Mouse (Mus musculus) hindbrain, embryonic 11.5 days (tissue): Measurements from ENCODE around the gene Greb1. TPM values are rescaled to one million over a fixed set of nuclear protein-coding genes. Genes with fewer than 3 reads are reported as not detected.
A peak's percentile ranks its signal among the peaks of the same experiment; 100 is the strongest.

ENCODE experiments used
- ATAC-seq: fragments of 200-750 bp; cut with Nextera tagmentation; 2 replicates; pipeline ENCODE4 v1.8.0; 2017; ENCODE audit warnings: mild to moderate bottlenecking, moderate TSS enrichment, moderate library complexity; ENCODE audit not compliant: low FRiP score
- DNase-seq: peaks from one replicate; pipeline ENCODE4 v3.0.0-alpha.2; 2015; ENCODE audit warnings: low spot score
- H3K27ac ChIP-seq: fragments of 300-500 bp; sonication (generic); 2 replicates; pipeline ENCODE4 v1.5.1; 2014; ENCODE audit warnings: mild to moderate bottlenecking, low read depth, low read length
- H3K27me3 ChIP-seq: fragments of 300-500 bp; sonication (generic); 2 replicates; pipeline ENCODE4 v1.6.1; 2014; ENCODE audit warnings: mild to moderate bottlenecking, low read length, moderate library complexity, mixed read lengths; ENCODE audit not compliant: control insufficient read depth, insufficient read depth
- H3K36me3 ChIP-seq: fragments of 300-500 bp; sonication (generic); 2 replicates; pipeline ENCODE4 v1.6.1; 2014; ENCODE audit warnings: mild to moderate bottlenecking, low read length, moderate library complexity, mixed read lengths; ENCODE audit not compliant: control insufficient read depth, insufficient read depth
- H3K4me1 ChIP-seq: fragments of 300-500 bp; sonication (generic); replicated peaks from 2 replicates; pipeline ENCODE4 v1.6.1; 2014; ENCODE audit warnings: low read length, mixed read lengths; ENCODE audit not compliant: control insufficient read depth, insufficient read depth
- H3K4me2 ChIP-seq: fragments of 300-500 bp; sonication (generic); replicated peaks from 2 replicates; pipeline ENCODE4 v1.6.1; 2014; ENCODE audit warnings: mild to moderate bottlenecking, low read depth, low read length
- H3K4me3 ChIP-seq: fragments of 300-500 bp; sonication (generic); 2 replicates; pipeline ENCODE4 v1.5.1; 2014; ENCODE audit warnings: low read depth, low read length
- H3K9ac ChIP-seq: fragments of 300-500 bp; sonication (generic); 2 replicates; pipeline ENCODE4 v1.6.1; 2014; ENCODE audit warnings: low read depth, low read length
- H3K9me3 ChIP-seq: fragments of 300-500 bp; sonication (generic); 2 replicates; pipeline ENCODE4 v1.6.1; 2016; ENCODE audit warnings: low read length; ENCODE audit not compliant: control insufficient read depth
- WGBS: fragments of 180-500 bp; shearing (Covaris S2); extraction: QIAGEN DNeasy Blood & Tissue Kit; methylation state at CpG from one replicate; pipeline ENCODE4 v1.1.7; 2014; 5-methylcytosine and 5-hydroxymethylcytosine counted together
- polyA plus RNA-seq: library from polyadenylated mRNA; unstranded; fragments of >200 nt; fragmentation: Nextera tagmentation; extraction: Ambion mirVana; gene quantifications from 2 replicates; pipeline ENCODE4 v1.2.1, GENCODE M21; 2014

Gene Greb1
- 8.8 and 11.2 TPM in 2 replicates for polyA plus RNA-seq

DNA sequence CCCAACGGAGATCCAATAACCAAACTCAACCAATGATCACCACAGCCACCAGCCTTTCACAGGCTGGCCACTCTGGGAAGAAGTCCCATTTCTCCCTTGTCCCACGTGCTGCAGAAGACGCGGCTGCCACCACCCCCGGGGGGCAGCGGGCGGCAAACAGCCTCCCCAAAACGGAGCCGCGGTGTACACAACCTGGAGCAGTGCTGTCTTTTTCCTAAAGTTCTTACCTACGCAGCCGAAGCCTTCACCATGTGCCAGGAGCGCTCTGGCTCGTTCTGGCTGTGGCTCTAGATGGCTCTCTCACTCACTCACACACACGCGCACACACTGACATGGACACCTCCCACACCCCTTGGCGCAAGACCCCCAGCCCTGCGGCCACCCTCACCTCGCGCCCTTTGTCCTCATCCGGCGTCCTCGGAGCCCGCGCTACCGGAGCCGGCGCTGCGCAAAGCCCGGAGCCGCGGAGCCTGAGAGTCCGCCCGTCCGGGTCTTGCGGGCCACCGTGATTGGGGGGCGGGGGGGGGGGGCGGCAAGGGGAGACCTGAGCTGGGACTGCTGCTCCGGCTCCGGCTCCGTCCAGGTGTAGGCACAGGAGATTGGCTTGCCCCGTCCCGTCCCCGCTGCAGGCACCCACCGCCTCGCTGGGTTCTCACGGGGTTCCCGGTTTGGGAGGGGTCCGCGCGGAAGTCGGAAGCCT lies at the start of gene Greb1:
Greb1 (minus strand) TSS at position 628 of the 700 bp plus-strand sequence.
- WGBS: 0% methylated on average over 48 of the region's 53 CpGs
- Histone ChIP-seq H3K9me3 (no peaks in the 10 kb centered on the region), H3K27me3 (no peaks in the 10 kb centered on the region), H3K9ac (peak within 1 kb of the TSS; percentile 88), H3K4me1 (peaks cover 12% of the 10 kb centered on the region; the same call in 1 of the 2 replicates), H3K4me2 (peak within 1 kb of the TSS; percentile 88), H3K27ac (peak within 1 kb of the TSS; percentile 77), H3K36me3 (no peaks in the 10 kb centered on the region), H3K4me3 (peak within 1 kb of the TSS; percentile 74)
- peak; percentile 77 for ATAC-seq
- peak; percentile 74 for DNase-seq

DNA sequence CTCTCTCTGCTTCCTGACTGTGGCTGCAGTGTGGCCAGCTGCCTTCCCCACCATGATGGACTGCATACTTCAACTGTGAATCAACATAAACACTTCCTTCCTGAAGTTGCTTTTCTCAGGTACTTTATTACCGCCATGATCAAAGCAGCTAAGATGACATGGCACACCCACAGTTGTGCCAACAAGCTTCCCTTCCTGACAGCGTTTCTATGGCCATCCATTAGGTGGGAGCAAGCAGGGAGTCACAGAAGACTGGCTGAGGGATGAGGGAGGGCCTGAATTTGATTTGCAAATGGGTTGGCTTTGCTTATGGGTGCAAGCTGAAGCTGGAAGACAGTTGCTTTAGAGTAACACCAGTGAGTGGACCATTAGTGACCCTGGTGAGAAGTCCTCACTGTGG lies 49.1 kb upstream of the Greb1 start:
- Histone ChIP-seq H3K4me2 (no peak overlapping the region), H3K27me3 (no peaks in the 10 kb centered on the region), H3K36me3 (no peaks in the 10 kb centered on the region), H3K4me1 (no peaks in the 10 kb centered on the region), H3K9me3 (no peaks in the 10 kb centered on the region), H3K27ac (no peak overlapping the region), H3K4me3 (no peak overlapping the region), H3K9ac (no peak overlapping the region)
- DNase-seq: no peak
- 69% methylated on average over 2 of the region's 2 CpGs for WGBS
- no peak for ATAC-seq

DNA sequence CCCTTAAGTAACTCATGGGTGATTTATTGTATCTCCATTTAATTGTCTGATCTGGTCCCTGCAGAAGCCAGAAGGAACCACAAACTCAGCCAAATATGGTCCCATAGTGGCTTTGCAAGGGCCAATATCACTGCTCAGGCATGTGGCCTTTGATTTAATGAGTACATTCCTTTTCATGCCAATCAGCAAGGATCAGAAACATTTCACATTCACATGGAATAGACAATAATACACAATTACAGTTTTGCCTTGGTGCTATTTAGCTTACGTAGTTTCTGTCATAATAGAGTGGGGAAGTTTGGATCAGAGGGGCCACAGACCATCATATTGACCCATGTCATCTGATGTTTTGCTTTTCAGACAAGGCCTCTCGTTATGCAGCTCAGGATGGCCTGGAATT lies 47.8 kb upstream of the Greb1 start:
- no peak for DNase-seq
- no peaks in the 10 kb centered on the region for H3K36me3 ChIP-seq
- H3K27ac ChIP-seq: no peak overlapping the region
- no peaks in the 10 kb centered on the region for H3K4me1 ChIP-seq
- WGBS: 87% methylated on average over 2 of the region's 2 CpGs
- no peaks in the 10 kb centered on the region for H3K27me3 ChIP-seq
- no peak overlapping the region for H3K4me2 ChIP-seq
- ATAC-seq: no peak
- no peak overlapping the region for H3K4me3 ChIP-seq
- no peak overlapping the region for H3K9ac ChIP-seq
- no peaks in the 10 kb centered on the region for H3K9me3 ChIP-seq

DNA sequence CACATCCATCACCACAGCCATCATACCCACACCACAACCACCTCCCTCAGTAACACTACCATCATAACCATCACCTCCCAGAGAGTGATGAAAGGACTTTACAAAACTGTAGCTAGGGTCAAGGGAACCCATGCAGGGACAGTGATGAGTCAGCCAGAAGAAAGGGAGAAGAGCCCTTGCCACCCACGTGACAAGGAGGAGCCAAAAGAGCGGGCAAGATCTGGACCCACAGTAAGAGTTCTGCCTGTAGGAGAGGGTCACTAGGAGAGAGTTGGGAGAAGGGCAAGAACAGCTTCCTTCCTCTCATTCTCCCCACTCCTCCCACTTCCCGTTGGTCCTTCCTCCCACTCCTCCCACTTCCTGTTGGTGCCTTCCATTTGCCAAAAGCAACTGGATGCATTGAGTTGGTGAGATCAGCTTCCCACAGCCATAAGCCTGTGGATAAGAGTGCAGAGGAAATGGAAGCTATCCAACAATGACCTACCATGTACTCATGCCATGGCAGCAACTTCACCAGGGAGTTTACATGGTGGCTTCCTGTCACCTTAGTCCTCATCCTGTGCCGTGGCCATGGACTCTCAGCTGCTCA lies 46.6 kb upstream of the Greb1 start:
- WGBS: 89% methylated on average over 4 of the region's 4 CpGs
- no peak for DNase-seq
- Histone ChIP-seq H3K36me3 (no peaks in the 10 kb centered on the region), H3K4me1 (no peaks in the 10 kb centered on the region), H3K9ac (no peak overlapping the region), H3K9me3 (no peaks in the 10 kb centered on the region), H3K27me3 (no peaks in the 10 kb centered on the region), H3K27ac (no peak overlapping the region), H3K4me2 (no peak overlapping the region), H3K4me3 (no peak overlapping the region)
- ATAC-seq: no peak

DNA sequence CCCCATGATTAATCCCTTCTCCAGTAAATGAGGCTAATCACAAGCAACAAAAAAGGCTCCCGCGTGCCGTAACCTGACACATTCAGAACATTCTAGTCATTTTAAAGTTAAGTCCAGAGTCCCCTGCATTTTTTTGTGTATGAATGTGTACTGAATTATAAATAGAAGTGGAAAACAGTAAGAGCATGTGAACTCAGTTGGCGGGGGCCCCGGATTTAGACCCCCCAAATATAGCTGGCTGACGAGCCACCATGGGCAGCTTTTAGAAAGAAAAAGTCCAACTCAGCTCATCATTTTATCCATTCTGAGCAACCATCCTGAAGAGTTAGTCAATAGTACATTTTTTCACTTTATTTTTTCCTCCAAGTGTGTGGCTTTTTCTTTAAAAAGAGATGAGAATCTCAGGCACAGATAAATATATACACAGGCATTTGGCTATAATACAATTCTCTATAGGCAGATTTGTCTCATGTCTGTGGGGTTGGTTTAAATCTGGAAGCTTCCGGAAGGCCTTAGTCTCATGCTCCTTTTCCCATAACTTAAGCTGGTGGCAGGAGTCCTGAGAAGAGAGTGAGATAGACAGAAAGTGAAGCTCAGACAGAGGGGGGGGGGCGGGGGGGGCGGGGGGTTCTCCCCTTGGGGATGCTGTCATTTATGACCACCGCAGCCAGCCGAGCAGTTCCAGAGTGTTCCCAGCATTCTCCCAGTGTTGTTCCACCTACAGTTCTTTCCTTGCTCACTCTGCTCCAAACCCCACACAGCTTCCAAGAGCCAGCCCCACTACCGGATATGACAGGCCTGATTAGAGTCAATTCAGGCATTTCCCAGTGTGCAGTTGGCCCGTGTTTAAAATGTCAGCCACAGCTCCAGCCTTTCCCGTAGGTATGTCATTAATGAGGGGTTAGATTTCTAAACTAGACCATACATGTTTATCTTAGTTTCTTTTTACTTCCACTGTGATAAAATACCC lies 44.2 kb upstream of the Greb1 start:
- no peaks in the 10 kb centered on the region for H3K27me3 ChIP-seq
- no peaks in the 10 kb centered on the region for H3K9me3 ChIP-seq
- 76% methylated on average over 13 of the region's 14 CpGs for WGBS
- no peak overlapping the region for H3K4me2 ChIP-seq
- no peaks in the 10 kb centered on the region for H3K4me1 ChIP-seq
- H3K9ac ChIP-seq: no peak overlapping the region
- no peak overlapping the region for H3K4me3 ChIP-seq
- ATAC-seq (no peak), DNase-seq (no peak)
- no peak overlapping the region for H3K27ac ChIP-seq
- no peaks in the 10 kb centered on the region for H3K36me3 ChIP-seq

DNA sequence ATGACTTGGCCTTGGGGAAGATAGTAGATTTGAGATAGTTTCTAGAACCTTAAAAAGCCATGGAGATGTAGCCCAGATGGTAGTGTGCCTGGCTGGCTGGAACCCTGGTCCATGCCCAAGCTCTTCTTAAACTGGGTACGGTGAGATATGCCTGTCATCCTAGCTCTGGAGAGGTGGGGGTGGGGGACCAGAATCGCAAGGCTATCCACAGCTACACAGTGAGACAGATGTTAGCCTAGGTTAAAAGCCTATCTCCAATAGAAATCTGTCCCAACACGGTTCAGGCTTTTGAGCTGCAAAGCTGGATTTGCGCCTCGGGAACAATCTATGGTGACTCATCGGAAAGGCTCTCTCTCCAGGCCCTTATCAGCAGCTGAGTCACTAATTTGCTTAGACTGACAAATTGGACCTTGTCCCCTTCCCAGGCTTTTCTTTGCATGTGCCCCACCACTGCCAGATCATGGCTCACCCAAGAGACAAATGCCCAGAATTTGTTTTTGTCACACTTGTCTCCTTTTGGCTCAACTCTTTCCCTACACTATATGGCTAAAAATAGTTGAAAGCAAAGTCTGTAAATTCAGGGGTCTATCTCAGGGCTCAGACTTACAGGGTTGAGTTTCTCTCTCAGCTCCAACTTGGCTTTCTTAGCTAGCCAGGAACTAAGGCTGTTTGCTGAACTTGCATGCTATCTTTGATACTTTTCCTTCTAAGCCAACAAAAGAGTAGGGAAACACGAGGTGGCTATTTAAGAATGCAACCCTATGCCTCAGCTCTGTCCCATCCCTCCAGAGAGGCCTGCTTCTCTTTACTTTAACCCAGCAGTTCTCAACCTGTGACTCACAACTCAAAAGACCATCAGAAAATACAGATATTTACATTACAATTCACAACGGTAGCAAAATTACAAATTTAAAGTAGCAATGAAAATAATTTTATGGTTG lies 40.4 kb upstream of the Greb1 start:
- Histone ChIP-seq H3K36me3 (no peaks in the 10 kb centered on the region), H3K4me2 (no peak overlapping the region), H3K27me3 (no peaks in the 10 kb centered on the region), H3K27ac (no peak overlapping the region), H3K9me3 (no peaks in the 10 kb centered on the region), H3K4me1 (no peaks in the 10 kb centered on the region), H3K4me3 (no peak overlapping the region), H3K9ac (no peak overlapping the region)
- ATAC-seq: no peak
- no peak for DNase-seq
- WGBS: 86% methylated on average over 8 of the region's 8 CpGs

DNA sequence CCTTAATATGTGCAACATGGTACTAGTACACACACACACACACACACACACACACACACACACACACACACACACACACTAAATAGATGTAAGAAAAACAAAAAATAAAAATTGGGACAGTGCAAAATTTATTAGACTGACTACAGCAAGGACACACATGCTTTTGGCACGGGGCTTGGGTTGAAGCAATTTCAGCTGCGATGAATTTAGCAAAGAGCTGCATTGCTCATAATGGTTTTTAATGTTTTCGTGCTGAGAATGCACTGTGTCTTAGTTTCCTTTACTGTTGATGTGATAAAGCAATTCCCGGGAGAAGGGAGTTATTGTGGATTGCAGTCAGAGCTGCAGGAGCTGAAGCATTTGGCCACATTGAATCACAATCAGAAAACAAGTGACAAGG lies 37.1 kb upstream of the Greb1 start:
- 91% methylated on average over 4 of the region's 4 CpGs for WGBS
- no peak for ATAC-seq
- Histone ChIP-seq H3K9me3 (no peaks in the 10 kb centered on the region), H3K4me3 (no peak overlapping the region), H3K27me3 (no peaks in the 10 kb centered on the region), H3K9ac (no peak overlapping the region), H3K4me1 (no peaks in the 10 kb centered on the region), H3K27ac (no peak overlapping the region), H3K4me2 (no peak overlapping the region), H3K36me3 (no peaks in the 10 kb centered on the region)
- DNase-seq: no peak

DNA sequence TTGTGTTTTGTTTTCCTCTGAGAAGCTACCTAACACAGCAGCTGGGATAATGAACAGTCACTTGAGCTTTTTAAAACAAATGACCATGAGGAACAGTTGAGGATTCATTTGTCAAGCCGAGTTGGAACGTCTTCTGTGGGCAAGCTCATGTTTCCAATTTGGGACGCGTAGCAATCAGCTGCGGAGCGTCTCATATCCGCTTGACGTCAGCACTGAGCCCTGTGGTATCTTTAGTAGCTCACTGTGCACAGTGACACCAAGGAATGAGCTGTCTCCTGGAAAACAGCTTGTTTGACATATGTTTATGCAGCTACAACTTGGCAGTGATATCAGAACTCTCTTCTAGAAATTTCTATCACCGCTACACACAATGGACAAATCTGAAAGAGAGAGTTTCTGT lies 35.5 kb upstream of the Greb1 start:
- Histone ChIP-seq H3K4me1 (no peaks in the 10 kb centered on the region), H3K27ac (no peak overlapping the region), H3K4me2 (no peak overlapping the region), H3K9ac (no peak overlapping the region), H3K27me3 (no peaks in the 10 kb centered on the region), H3K9me3 (no peaks in the 10 kb centered on the region), H3K4me3 (no peak overlapping the region), H3K36me3 (no peaks in the 10 kb centered on the region)
- 67% methylated on average over 9 of the region's 9 CpGs for WGBS
- ATAC-seq (no peak), DNase-seq (no peak)
